Mouse (Mus musculus): ENCODE measurements around the gene Tanc1.

Gene Tanc1

DNA sequence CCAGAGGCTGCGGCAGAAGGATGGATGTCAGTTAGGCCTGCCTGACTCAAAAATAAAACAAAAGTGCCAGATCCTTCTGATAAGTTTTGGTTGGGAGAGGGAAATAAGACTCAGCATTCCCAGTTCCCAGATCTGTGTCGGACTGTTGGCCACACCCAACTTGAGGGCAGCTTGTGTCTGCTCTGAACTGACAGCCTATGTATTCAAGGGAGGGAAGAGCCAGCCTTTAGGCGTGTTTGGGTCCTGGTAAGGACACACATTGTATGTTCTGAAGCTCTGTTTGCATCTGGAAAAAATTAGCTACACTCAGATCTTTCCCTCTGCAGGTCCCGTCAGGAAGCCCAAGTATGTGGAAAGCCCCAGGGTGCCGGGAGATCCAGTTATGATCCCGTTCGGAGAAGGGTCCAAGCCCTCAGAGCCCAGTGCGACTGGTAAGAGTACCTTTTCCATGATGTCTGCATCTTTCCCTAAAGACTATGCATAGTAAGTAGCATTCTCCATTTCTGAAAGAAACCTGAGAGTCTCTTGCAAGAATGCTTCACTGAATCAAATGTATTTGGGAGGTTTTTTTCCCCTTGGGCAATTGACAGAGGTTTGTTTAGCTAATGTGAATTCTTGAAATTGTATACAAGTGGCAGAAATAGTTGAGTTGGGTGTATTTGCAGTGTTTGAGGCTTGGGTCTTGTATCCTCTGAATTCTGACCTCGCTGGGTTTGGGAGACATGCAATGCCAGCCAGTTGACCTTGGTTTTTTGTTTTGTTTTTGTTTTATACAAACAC, 146.5 kb downstream of the Tanc1 start:
- no peak for DNase-seq (ENCODE audit: low spot score)

DNA sequence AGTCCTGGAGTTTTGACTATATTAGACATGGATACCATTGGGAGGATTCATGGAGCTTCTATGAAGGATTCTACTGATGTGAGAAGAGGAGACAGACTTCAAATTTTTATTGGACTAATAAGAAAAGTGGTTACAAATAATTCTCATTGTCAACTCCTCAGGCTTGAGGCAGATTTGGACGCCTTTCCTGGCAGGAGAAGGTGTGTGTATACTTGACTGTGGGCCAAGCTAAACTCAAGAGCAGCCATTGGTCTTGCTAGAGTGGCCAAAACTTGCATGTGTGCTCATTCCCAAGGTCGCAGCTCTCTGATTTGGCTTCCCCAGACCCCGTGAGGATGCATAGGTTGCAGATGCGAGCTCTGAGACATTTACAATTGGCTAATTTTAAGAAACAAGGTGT, 148.9 kb downstream of the Tanc1 start:
- DNase-seq (ENCODE audit: low spot score), result no peak

DNA sequence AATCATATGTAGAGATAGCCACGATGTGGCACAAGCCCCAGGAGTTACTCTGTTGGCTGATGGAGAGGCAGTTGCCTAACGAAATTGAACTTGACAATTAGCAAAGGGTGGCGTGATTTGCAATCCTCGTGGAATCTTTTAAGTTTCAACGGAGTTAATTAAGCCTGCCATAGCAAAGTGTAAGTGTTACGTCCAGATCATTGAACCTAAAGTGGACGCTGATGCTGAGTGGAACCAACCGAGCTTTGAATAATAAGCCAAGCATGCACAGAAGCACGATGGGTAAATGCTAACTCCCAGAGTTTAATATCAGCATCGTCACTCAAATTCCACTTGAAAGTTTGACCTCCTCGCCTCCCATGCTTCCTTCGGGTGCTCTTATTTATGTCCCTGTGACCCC, 149.3 kb downstream of the Tanc1 start:
- no peak for DNase-seq (ENCODE audit: low spot score)

DNA sequence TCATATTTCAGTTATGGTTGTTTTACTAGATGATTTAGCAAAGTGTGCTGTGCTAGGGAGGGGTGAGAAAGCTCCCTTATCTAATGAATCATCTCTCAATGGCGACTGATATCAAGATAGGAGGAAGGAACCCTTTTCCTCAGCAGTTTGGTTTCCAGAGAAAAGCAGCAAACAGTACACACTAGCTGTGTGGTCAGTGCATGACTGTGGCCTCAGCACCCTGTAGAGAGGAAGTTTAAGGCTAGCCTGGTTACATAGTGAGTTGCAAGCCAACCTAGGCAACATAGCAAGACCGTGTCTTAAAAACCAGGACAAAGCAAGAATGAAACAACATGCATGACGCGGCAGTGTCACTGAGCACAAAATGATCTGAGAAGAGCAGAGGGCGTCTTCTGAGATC, 150.4 kb downstream of the Tanc1 start:
- DNase-seq (ENCODE audit: low spot score), result no peak

DNA sequence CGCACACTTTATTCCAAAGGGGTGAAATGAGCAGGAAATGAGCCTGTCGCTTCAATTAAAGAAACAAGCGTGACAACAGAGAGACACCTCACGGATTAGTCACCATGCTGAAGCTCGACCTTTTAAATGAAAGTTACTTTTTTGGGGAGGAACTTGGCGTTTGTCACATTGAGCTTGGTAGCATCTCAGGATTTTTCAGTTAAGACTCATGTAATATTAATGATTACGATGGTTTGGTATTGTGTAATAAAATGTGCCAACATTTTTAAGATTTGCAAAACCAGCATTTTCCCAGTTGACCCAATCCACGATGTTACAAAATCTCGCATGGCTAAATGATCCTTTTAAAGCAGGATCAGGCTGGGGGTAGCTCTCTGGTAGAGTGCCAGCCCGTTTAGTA, 153.8 kb downstream of the Tanc1 start:
- DNase-seq (ENCODE audit: low spot score), result no peak

DNA sequence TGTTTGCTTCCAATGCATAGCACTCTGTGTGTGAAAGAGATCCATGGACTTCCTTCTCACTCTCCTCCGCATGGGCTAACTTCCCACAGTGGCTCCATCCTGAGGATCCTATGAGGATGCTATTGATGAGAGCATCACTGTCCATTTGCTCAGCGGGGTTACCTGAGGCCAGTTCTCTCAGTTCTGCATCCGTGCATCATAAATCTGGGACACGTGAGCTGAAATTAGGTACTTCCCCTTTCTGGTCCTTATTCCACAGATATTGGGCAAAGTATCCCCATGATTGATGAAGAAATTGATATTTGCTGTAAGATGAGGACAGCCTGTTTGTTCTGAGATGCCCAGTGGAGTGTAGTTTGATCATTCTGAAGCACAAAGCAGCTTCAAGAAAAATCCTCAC, 156.1 kb downstream of the Tanc1 start:
- DNase-seq (ENCODE audit: low spot score), result no peak

DNA sequence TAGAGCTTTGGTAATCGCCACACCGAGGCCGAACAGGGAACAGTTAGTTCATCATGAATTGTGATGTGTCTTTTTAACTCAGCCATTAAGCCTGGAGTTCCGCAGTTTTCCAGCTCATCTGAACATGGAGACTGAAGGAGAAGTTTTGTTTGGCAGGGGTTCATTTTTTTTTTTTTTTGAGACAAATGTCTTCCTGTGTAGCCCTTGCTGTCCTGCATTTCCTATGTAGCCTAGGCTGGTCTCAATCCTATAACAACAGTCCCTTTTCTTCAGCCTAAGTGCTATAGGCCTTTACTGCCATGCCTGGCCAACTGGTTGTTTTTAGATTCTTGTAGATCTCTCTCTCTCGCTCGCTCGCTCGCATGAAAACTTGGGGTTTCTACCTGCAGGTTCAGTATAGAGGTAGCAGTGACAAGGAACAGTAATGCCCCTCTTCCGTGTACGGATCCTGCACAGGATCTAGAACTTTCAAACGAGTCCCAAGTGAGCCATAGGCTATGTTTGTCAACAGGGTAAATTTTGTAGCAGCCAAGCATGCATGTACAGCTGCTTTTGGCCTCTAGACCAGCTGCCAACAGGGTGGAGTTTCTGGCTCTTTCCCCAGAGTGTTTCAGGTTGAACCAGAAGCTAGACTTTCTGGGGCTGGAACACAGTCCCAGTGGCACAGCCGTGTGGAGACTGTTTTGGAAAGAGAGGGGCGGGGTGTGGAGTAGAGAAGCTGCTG, 157.0 kb downstream of the Tanc1 start:
- peak; percentile 61 for DNase-seq (ENCODE audit: low spot score)

DNA sequence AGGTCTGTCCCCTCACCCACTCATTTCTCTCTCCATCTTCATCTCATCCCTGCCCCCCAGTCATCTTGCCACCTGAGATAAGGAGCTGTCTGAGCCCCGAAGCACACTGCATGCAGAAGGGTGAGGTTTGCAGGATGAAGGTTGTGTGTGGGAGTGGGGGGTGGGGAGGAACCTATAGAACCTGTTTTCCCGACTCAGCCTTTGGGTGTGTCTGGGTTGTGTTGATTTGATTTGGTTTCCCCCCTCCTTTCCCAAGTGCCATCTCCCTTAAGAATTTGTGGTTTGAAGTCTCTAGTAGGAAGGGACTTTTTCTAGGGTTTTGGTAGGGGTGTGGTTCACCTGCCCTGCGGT, 157.5 kb downstream of the Tanc1 start:
- no peak for DNase-seq (ENCODE audit: low spot score)

DNA sequence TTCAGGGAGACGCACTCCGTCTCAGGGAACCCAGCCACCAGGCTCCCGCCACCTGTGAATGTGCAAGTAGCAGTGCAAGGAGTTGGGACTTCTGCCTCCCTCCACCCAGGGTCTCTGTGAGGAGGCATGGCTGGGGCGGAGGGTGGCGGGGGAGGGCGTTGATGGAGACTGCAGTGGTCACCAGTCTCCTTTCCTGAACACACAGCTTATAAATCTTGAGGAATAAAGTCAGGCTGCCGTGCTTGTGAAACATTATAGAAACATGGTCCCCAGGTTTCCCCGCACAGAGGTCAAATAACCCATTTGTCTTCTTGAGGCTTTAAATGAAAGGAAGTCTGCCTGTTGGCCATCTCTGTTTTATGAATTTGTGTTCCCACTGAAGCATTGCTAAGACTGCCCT, 159.9 kb downstream of the Tanc1 start:
- DNase-seq (ENCODE audit: low spot score), result no peak

DNA sequence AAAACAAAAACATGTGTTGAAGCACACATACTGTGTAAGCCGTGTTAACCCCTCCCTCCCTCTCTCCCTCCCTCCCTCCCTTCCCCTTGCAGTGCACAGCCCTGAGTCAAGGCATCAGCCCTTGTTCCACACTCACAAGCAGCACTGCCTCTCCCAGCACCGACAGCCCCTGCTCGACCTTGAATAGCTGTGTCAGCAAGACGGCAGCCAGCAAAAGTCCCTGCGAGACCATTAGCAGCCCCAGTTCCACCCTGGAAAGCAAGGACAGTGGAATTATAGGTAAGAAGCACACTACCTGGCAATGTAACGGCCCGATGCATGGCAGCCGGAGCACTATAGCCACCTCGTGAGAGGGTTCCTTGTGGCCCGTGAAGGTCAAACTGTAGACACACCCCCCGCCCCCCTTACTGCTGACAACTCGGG, 160.4 kb downstream of the Tanc1 start:
- DNase-seq (ENCODE audit: low spot score), result no peak

DNA sequence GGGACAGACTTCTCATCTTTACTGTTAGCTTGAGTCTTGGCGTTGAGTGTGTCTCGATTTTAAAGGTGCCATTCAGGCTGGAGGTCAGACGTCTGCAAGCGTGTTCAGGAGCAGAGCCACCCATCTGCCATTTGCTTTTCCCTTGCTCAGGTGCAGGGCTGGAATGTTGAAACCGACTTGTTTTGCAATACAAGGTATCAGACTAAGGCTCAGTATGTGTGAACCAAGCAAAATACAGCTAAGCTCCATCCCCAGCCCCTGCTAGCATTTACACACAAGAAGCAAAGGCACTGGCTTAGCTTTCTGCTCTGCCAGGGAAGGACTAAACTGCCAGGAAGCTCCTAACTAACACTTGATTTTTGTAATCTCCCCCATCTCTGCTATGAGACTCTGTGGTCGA, 162.5 kb downstream of the Tanc1 start:
- DNase-seq (ENCODE audit: low spot score), result no peak

DNA sequence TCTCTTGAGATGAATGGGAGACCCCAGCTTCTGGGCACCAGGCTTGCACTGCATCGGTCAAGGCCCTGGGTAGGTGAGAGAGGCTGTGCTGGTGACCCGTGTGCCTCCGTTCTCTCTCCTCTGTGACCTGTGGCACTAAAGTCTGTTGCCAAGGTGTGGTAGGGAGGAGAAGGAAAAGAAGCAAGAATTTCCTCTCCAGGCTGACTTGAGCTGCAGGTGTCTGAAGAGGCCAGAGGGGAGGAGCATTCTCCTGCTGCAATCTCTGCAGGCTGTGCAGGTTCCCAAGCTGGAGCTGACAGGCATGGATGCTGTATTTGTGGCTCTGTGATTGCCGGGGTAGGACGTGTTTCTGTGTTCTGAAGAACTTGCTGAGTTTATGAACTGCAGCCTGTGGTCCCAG, 163.3 kb downstream of the Tanc1 start:
- DNase-seq (ENCODE audit: low spot score), result no peak

DNA sequence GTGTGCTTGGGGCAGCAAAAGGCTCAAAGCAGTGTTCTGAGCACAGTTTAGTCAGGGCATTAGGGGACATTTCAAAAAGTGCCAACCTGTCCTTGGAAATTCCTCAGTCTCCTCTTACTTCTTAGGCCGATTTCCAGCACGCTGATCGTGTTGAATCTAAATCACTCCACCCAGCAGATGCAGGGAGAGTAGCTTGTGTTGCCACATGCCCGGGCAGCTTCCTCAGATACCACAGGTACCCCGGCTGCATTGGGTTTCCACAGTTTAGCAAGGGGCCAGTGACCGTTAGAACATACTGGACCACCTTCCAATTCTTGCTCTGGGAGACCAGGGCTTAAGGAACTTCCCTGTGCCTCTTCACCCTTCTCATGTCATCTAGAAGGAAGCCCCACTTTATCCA, 164.0 kb downstream of the Tanc1 start:
- no peak for DNase-seq (ENCODE audit: low spot score)

DNA sequence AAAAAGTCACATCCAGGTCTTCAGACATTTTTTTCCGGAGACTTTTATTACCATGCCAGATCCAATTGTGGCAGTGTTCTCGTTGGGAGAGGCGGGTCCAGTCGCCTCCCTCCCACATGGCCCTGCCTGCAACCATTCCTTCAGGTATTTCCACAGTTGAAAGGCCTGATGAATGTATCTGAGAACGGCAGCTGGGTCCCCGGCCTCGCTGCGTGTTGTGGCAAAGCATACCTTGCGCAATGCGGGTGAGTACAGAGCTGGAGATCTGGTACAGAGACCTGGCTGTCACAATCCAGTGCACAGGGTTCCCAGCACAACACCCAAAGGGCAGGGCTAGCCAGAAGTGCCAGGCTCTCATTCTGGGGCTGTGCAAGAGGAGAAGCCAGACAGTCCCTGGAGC, 167.5 kb downstream of the Tanc1 start:
- DNase-seq (ENCODE audit: low spot score), result no peak

DNA sequence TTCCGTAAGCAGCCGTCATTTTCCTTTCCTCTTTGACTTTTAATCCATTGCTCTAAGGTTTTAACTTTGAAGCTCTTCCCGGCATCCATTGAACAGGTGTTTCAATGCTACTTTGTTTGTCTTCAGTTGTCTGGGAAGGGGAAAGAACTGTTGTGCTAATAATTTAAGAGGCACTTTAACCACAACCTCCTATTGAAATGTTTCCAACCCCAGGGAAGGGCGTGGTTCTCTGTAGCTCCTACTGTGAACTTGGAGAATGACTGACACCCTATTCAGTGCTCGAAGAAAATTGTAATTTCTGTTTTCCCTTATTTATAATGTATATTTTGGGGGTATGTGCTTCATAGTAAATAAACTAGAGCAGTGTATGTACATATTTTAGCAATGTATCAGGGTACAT, 168.4 kb downstream of the Tanc1 start:
- DNase-seq (ENCODE audit: low spot score), result no peak

DNA sequence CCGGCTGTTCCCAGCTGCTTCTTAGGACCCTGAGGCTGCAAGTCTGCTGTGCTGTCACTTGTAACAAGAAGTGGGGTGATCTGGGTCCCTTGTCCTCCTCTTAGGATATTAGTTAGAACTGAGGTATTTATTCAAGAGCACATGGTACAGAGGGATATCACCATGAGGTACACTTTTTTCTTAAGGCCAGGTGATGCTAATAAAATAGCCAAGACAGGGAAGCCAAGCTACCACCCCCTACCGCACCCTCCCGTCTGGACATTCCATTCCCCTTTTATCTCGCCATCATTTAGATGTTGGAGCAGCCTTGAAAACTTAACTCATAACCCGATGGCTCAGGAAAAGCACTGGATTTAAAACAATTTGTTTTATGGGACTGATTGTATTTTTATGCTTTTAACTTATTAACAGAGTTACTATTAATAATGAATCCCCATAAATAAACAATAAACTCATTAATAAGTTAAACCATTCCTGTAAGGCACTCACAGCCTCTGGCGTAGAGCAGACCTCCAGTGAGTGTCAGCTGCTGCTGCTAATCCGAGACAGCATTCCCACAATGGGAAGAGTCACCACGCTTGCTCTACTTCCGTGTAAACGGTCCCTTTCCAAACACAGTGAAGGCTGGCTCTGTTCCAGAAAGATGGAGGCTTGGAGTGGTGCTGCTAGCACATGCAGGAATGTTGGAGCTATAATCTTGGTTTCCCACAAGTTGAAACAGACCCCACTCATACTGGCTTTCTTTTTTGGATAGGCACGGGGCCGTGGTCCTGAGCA, 171.4 kb downstream of the Tanc1 start:
- DNase-seq (ENCODE audit: low spot score), result no peak

DNA sequence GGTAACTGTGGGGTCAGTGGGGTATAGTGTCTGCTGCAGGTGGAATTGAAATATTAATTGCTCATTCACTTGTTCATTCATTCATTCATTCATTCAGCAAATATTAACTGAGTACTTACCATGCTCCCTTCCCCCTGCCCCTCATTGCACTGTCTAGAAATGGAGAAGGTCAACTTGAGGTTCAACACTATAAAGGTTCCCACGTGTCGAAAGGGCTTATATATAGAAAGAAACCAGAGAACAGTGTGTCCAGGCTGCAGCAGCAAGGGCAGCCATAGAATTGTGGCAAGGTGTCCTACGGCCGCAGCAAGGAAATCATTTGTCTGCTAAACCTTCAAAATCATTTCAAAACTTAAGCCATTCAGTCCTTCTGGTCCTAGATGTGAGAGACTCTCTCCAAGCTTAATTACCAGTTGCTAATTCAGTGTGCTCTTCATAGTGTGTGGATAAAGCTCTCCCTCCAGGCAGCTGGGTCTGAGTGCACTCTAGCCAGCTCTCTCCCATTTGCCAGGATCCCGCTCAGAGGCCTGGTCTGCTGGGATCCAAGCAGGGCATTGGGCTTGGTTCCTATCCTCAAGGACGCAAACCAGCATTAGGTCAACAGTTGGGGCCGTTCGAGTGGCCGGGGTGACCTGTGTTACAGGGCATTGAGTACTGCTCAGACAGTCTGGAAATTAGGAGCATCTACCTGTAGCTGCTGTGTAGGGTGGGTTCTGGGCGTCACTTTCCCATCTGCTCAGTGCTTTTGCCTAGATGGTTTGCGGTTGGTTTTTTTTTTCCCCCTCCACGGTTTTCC, 172.2 kb downstream of the Tanc1 start:
- no peak for DNase-seq (ENCODE audit: low spot score)

DNA sequence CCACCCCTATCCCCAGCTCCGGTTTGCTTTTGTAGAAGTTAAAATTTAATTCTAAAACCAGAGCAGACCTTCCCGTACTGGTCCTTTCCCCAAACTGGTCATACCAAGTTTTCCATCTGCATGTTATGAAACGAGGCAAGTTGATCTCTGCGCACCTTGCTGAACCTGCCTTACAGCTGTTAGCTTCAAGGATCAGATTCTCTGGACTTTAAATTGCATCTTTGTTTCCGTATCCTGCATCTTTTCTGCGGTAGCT, 172.7 kb downstream of the Tanc1 start:
- no peak for DNase-seq (ENCODE audit: low spot score)

DNA sequence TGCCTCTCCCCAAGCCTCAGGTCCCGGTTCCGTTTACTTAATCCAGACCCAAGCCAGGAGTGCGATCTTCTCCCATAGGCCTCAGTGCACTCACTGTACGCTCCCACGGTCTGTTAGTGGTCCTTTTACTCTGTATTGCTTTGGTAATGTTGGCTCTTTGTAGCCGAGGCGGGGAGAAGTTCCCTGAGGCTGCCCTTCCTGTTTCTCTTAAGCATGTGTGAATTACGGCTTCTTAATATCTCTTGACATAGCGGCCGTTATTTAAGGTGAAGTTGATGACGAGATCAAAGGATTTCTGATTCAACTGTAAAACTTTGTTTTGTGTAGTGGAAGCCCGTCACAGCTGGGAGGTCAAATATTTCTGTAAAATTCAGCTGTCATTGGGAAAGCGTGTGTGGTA, 173.8 kb downstream of the Tanc1 start:
- no peak for DNase-seq (ENCODE audit: low spot score)

DNA sequence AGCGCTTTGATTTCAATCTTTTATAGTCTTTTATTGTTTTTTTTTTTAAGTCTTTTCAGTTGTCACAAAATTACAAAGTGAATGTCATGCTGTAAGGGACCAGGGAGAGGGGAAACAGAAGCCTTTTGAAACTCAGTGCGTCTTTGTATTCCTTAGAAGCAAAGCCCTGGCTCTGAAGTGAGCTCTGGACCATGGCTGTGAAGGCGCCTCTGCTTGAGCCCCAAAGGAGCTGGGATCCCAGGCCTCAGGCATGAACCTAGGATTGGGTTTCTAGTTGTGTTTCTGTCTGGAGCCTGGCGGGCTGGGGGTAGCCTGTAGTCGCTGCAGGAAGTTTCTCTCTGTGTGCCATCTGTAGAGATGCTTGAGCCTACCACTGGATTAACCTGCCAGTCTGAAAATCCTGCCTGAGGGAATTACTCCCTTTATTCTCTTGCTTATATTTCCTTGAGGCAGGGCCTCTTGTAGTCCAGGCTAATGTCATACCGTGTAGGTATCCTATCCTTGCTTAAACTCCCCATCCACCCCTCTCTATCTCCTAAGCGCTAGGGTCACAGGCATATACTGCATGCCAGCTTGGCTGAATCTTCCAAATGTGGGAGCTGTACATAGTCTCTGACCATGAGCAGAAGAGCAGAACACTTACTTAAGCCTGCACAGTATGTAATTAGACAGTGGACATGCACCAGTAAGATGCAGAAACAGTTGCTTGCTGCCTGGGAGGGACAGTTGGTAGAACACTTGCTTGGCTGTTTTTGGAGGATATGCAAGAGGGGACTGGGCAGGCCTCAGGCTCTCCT, 177.1 kb downstream of the Tanc1 start:
- DNase-seq (ENCODE audit: low spot score), result no peak

DNA sequence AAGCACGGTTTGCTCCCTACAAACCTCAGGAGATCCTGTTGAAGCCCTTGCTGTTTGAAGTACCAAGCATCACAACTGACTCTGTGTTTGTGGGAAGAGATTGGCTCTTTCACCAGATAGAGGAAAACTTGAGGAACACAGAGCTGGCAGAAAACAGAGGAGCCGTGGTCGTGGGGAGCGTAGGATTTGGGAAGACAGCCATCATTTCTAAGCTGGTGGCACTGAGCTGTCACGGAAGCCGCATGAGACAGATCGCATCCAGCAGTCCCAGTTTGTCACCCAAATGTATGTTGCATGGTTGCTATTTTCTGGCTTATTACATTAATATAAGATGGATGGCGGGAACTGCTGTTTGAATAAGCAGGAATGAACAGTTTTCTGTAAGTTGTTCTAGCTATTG, 179.8 kb downstream of the Tanc1 start:
- DNase-seq (ENCODE audit: low spot score), result no peak

DNA sequence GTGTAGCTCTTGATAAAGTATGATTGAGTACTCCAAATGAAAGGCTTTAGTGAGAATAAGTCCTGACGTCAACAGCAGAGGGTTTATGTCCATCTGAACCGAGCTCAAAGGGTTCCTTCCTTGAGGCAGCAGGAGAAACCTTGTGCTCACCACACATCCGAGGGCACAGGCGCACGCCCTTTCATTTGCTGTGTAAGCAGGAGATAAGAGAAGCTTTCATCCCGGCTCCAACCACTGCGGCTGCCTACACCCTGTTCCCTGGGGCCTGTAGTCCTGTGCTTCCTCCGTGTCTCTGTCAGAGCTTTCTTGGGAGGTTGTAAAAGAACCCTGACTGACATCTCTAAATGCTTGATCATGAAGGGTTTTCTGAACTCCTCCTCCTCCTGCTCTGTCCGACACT, 181.5 kb downstream of the Tanc1 start:
- no peak for DNase-seq (ENCODE audit: low spot score)
